Mouse (Mus musculus) stomach, postnatal 0 days (tissue): Measurements from ENCODE around the gene Tldc2.

ENCODE experiments used
- CTCF ChIP-seq: IDR thresholded peaks from 2 replicates; pipeline ENCODE4 v1.5.1; 2016; ENCODE audit warnings: antibody characterized with exemption, low read depth, mild to moderate bottlenecking, moderate library complexity
- EP300 ChIP-seq: optimal IDR thresholded peaks from 2 replicates; pipeline ENCODE3; 2016; ENCODE audit warnings: antibody characterized with exemption

GRCm38 (mm10) chr2:157144132-157144531 lies 57.3 kb downstream of the Tldc2 start:
- TF ChIP-seq CTCF (no peak), EP300 (no peak)
